Mouse (Mus musculus) CH12.LX (cell line): ENCODE measurements at regions not wholly inside any gene's neighbourhood (a gene's known extent, or its start where the extent isn't known, plus 50 kb on each side); places are given as distances from the start of the nearest gene placed in this dataset.

Experiments
- DNase-seq: peaks from one replicate; pipeline ENCODE4 v3.0.0-alpha.2; 2013; ENCODE audit errors: extremely low read depth
- H3K27ac ChIP-seq: 2 replicates; pipeline ENCODE4 v1.5.1; 2012; ENCODE audit warnings: low read depth, mild to moderate bottlenecking, control low read depth, moderate library complexity; ENCODE audit not compliant: insufficient read depth
- H3K27me3 ChIP-seq: replicated peaks from 2 replicates; pipeline ENCODE3; 2012; ENCODE audit warnings: inconsistent platforms
- H3K36me3 ChIP-seq, 2 experiments: replicated peaks in 1 of 2; 2 replicates each; pipeline versions ENCODE3 to v1.6.1; 2012; ENCODE audit warnings: inconsistent platforms in 1 of 2, low read length in 1 of 2, mild to moderate bottlenecking in 1 of 2, mixed read lengths in 1 of 2, moderate library complexity in 1 of 2; ENCODE audit not compliant: control insufficient read depth in 1 of 2, insufficient read depth in 1 of 2
- H3K4me1 ChIP-seq, 2 experiments: 2 replicates each; pipeline ENCODE4 v1.6.1; 2012; ENCODE audit warnings: inconsistent platforms in 1 of 2, moderate library complexity in 1 of 2; ENCODE audit not compliant: insufficient read depth in 2 of 2, control insufficient read depth in 1 of 2
- H3K4me2 ChIP-seq: 2 replicates; pipeline ENCODE4 v1.6.1; 2012; ENCODE audit warnings: low read depth, mild to moderate bottlenecking, control low read depth; ENCODE audit not compliant: poor library complexity, insufficient read depth, severe bottlenecking
- H3K4me3 ChIP-seq, 3 experiments: fragments of 150-350 bp in 1 of 3; sonication (generic) in 1 of 3; replicated peaks in 1 of 3; 2 replicates each; pipeline versions ENCODE3 to v1.5.1; 2011 to 2012; ENCODE audit warnings: low read depth in 2 of 3, low read length in 2 of 3, mild to moderate bottlenecking in 2 of 3, moderate library complexity in 2 of 3, control low read depth in 1 of 3, improper control_type of control experiment in 1 of 3, inconsistent platforms in 1 of 3, mixed read lengths in 1 of 3; ENCODE audit not compliant: poor library complexity in 1 of 3
- H3K79me2 ChIP-seq: replicated peaks from 2 replicates; pipeline ENCODE4 v1.6.1; 2012; ENCODE audit warnings: mild to moderate bottlenecking, moderate library complexity; ENCODE audit not compliant: control insufficient read depth, poor library complexity, insufficient read depth, severe bottlenecking; ENCODE audit errors: extremely low read depth
- H3K9ac ChIP-seq: 2 replicates; pipeline ENCODE4 v1.6.1; 2012; ENCODE audit warnings: low read depth, mild to moderate bottlenecking, control low read depth, moderate library complexity; ENCODE audit not compliant: insufficient read depth
- H3K9me3 ChIP-seq: replicated peaks from 2 replicates; pipeline ENCODE3; 2012; ENCODE audit warnings: low read length, inconsistent platforms, mixed read lengths
- CHD1 ChIP-seq: IDR thresholded peaks from 2 replicates; pipeline ENCODE4 v1.6.1; 2012; ENCODE audit warnings: low read depth, low read length, improper control_type of control experiment, inconsistent platforms
- E2F4 ChIP-seq: IDR thresholded peaks from 2 replicates; pipeline ENCODE4 v1.6.1; 2011; ENCODE audit warnings: low read depth, low read length, improper control_type of control experiment; ENCODE audit not compliant: insufficient replicate concordance
- ETS1 ChIP-seq: conservative IDR thresholded peaks from 2 replicates; pipeline ENCODE4 v1.6.1; 2012; ENCODE audit warnings: low read depth, mild to moderate bottlenecking, inconsistent platforms, low read length, improper control_type of control experiment, moderate library complexity
- GABPA ChIP-seq: IDR thresholded peaks from 2 replicates; pipeline ENCODE4 v1.6.1; 2012; ENCODE audit warnings: low read depth, low read length, improper control_type of control experiment, inconsistent platforms; ENCODE audit not compliant: insufficient replicate concordance
- HCFC1 ChIP-seq: IDR thresholded peaks from 2 replicates; pipeline ENCODE4 v1.6.1; 2012; ENCODE audit warnings: low read depth, mild to moderate bottlenecking, inconsistent platforms, low read length, improper control_type of control experiment
- IRF4 ChIP-seq: IDR thresholded peaks from 2 replicates; pipeline ENCODE4 v1.6.1; 2014; ENCODE audit warnings: low read depth, mild to moderate bottlenecking, inconsistent platforms, low read length, improper control_type of control experiment
- JUN ChIP-seq: IDR thresholded peaks from 2 replicates; pipeline ENCODE4 v1.6.1; 2011; ENCODE audit warnings: low read depth, mild to moderate bottlenecking, low read length, improper control_type of control experiment, moderate library complexity; ENCODE audit not compliant: insufficient read depth
- JUND ChIP-seq: conservative IDR thresholded peaks from 2 replicates; pipeline ENCODE4 v1.6.1; 2011; ENCODE audit warnings: low read depth, low read length, improper control_type of control experiment
- MAFK ChIP-seq: IDR thresholded peaks from 2 replicates; pipeline ENCODE4 v1.6.1; 2011; ENCODE audit warnings: low read length, improper control_type of control experiment; ENCODE audit not compliant: insufficient replicate concordance
- MEF2A ChIP-seq: IDR thresholded peaks from 2 replicates; pipeline ENCODE4 v1.6.1; 2014; ENCODE audit warnings: low read depth, mild to moderate bottlenecking, inconsistent platforms, low read length, improper control_type of control experiment, borderline replicate concordance
- NRF1 ChIP-seq: IDR thresholded peaks from 2 replicates; pipeline ENCODE4 v1.6.1; 2014; ENCODE audit warnings: low read depth, mild to moderate bottlenecking, inconsistent platforms, low read length, improper control_type of control experiment, moderate library complexity
- POLR2A ChIP-seq: IDR thresholded peaks from 2 replicates; pipeline ENCODE4 v1.6.1; 2011; ENCODE audit warnings: low read depth, mild to moderate bottlenecking, improper control_type of control experiment, low read length
- RAD21 ChIP-seq: IDR thresholded peaks from 2 replicates; pipeline ENCODE4 v1.6.1; 2011; ENCODE audit warnings: low read depth, mild to moderate bottlenecking, low read length, improper control_type of control experiment, moderate library complexity
- RCOR1 ChIP-seq: conservative IDR thresholded peaks from 2 replicates; pipeline ENCODE4 v1.6.1; 2012; ENCODE audit warnings: low read depth, mild to moderate bottlenecking, inconsistent platforms, low read length, improper control_type of control experiment
- TBP ChIP-seq: conservative IDR thresholded peaks from 2 replicates; pipeline ENCODE4 v1.6.1; 2011; ENCODE audit warnings: low read depth, low read length, improper control_type of control experiment
- UBTF ChIP-seq: IDR thresholded peaks from 2 replicates; pipeline ENCODE4 v1.6.1; 2012; ENCODE audit warnings: low read depth, mild to moderate bottlenecking, inconsistent platforms, low read length, improper control_type of control experiment, moderate library complexity
- ZC3H11A ChIP-seq: IDR thresholded peaks from 2 replicates; pipeline ENCODE4 v1.6.1; 2012; ENCODE audit warnings: low read depth, mild to moderate bottlenecking, inconsistent platforms, low read length, improper control_type of control experiment
- ZKSCAN1 ChIP-seq: IDR thresholded peaks from 2 replicates; pipeline ENCODE4 v1.6.1; 2012; ENCODE audit warnings: low read depth, inconsistent platforms, low read length, improper control_type of control experiment, borderline replicate concordance
- ZMIZ1 ChIP-seq: IDR thresholded peaks from 2 replicates; pipeline ENCODE4 v1.6.1; 2012; ENCODE audit warnings: low read depth, mild to moderate bottlenecking, inconsistent platforms, low read length, improper control_type of control experiment
- ZNF384 ChIP-seq: IDR thresholded peaks from 2 replicates; pipeline ENCODE4 v1.6.1; 2012; ENCODE audit warnings: low read depth, low read length, improper control_type of control experiment, inconsistent platforms
- dilution Hi-C: fragments of 300-500 bp; cut with MboI; formaldehyde crosslinking; loops from 2 replicates; pipeline ENCODE4 v1.14.3; 2020; ENCODE audit warnings: low sequenced_read_pairs; ENCODE audit not compliant: extremely low pct_unique_long_range_greater_than_20kb, extremely low pct_ligation_motif_present
- in situ Hi-C: fragments of 300-500 bp; cut with MboI; formaldehyde crosslinking; loops from 3 replicates; pipeline ENCODE4 v1.14.3; 2019; ENCODE audit warnings: low sequenced_read_pairs, low pct_ligation_motif_present, low pct_unique_long_range_greater_than_20kb, mixed read lengths

- Histone ChIP-seq H3K27ac (no peak overlapping the region), H3K4me2 (no peak overlapping the region), H3K36me3 (no peaks in the 10 kb centered on the region), H3K9me3 (no peaks in the 10 kb centered on the region), H3K79me2 (no peaks in the 10 kb centered on the region), H3K4me1 (no peaks in the 10 kb centered on the region), H3K27me3 (no peaks in the 10 kb centered on the region), H3K4me3 (no peak overlapping the region), H3K9ac (no peak overlapping the region)
- dilution Hi-C loops (no loop called here), in situ Hi-C loops (no loop called here)
- no peak for DNase-seq
- no peak for TF ChIP-seq ZKSCAN1
- TF ChIP-seq MAFK, result no peak
- no peak for TF ChIP-seq UBTF
- no peak for TF ChIP-seq JUND
- TF ChIP-seq CHD1, result no peak
- TF ChIP-seq HCFC1, result no peak
- TF ChIP-seq RCOR1, result no peak
- TF ChIP-seq TBP, result no peak
Measured at GRCm38 (mm10) chr4:47697071-47697470, 222.6 kb downstream of the Sec61b start.

- Histone ChIP-seq H3K4me3 (no peak overlapping the region), H3K4me2 (no peak overlapping the region), H3K4me1 (no peaks in the 10 kb centered on the region), H3K27ac (no peak overlapping the region), H3K9me3 (no peaks in the 10 kb centered on the region), H3K9ac (no peak overlapping the region), H3K79me2 (no peaks in the 10 kb centered on the region), H3K27me3 (no peaks in the 10 kb centered on the region), H3K36me3 (no peaks in the 10 kb centered on the region)
- in situ Hi-C loops (no loop called here), dilution Hi-C loops (no loop called here)
- DNase-seq, result no peak
- TF ChIP-seq ETS1 (no peak), IRF4 (no peak), HCFC1 (no peak), ZKSCAN1 (no peak), POLR2A (no peak), ZNF384 (no peak), JUN (no peak), RAD21 (no peak), RCOR1 (no peak), ZC3H11A (no peak)
Measured at GRCm38 (mm10) chr4:47698514-47698913, 224.1 kb downstream of the Sec61b start.

GRCm38 (mm10) chr4:47698926-47699325, 224.5 kb downstream of the Sec61b start:
- no peaks in the 10 kb centered on the region for H3K27me3 ChIP-seq
- H3K27ac ChIP-seq, result no peak overlapping the region
- no peak overlapping the region for H3K4me2 ChIP-seq
- H3K36me3 ChIP-seq, result no peaks in the 10 kb centered on the region
- no peaks in the 10 kb centered on the region for H3K9me3 ChIP-seq
- in situ Hi-C loops, result no loop called here
- dilution Hi-C loops, result no loop called here
- H3K4me1 ChIP-seq, result no peaks in the 10 kb centered on the region
- H3K79me2 ChIP-seq, result no peaks in the 10 kb centered on the region
- no peak overlapping the region for H3K4me3 ChIP-seq
- DNase-seq, result no peak
- H3K9ac ChIP-seq, result no peak overlapping the region
- TF ChIP-seq HCFC1 (no peak), NRF1 (no peak), GABPA (no peak), ZNF384 (no peak), MEF2A (no peak), ZMIZ1 (no peak), E2F4 (no peak)
